Mouse (Mus musculus): Measurements from ENCODE around the gene Usp20. TPM values are rescaled to one million over a fixed set of nuclear protein-coding genes. Genes with fewer than 3 reads are reported as not detected.
A peak's percentile ranks its signal among the peaks of the same experiment; 100 is the strongest.

Usp20 gene
- total RNA-seq, 2 experiments from 2014 or later = 8.4 to 14.3 TPM

GRCm38 (mm10) chr2:31040487-31040886, 58.4 kb downstream of the Usp20 start:
- DNase-seq = no peak

GRCm38 (mm10) chr2:31041386-31041785, 59.3 kb downstream of the Usp20 start:
- no peak for DNase-seq

GRCm38 (mm10) chr2:31042881-31043280, 60.8 kb downstream of the Usp20 start:
- no peak for DNase-seq

- no peak for DNase-seq
Measured at GRCm38 (mm10) chr2:31043856-31044255, 61.8 kb downstream of the Usp20 start.

- DNase-seq = no peak
Measured at GRCm38 (mm10) chr2:31048037-31048436, 66.0 kb downstream of the Usp20 start.

GRCm38 (mm10) chr2:31052441-31052840, 70.4 kb downstream of the Usp20 start:
- DNase-seq = no peak

GRCm38 (mm10) chr2:31053426-31053825, 71.3 kb downstream of the Usp20 start:
- no peak for DNase-seq

- no peak for DNase-seq
Measured at GRCm38 (mm10) chr2:31053851-31054340, 71.8 kb downstream of the Usp20 start.

- DNase-seq = no peak
Measured at GRCm38 (mm10) chr2:31056070-31056469, 74.0 kb downstream of the Usp20 start.

- no peak for DNase-seq
Measured at GRCm38 (mm10) chr2:31057549-31058177, 75.6 kb downstream of the Usp20 start.

GRCm38 (mm10) chr2:31058443-31058842, 76.4 kb downstream of the Usp20 start:
- DNase-seq = no peak

GRCm38 (mm10) chr2:31060271-31060670, 78.2 kb downstream of the Usp20 start:
- DNase-seq = no peak

- no peak for DNase-seq
Measured at GRCm38 (mm10) chr2:31060787-31061730, 79.0 kb downstream of the Usp20 start.

- DNase-seq = no peak
Measured at GRCm38 (mm10) chr2:31061868-31062628, 80.0 kb downstream of the Usp20 start.

GRCm38 (mm10) chr2:31066019-31066789, 84.1 kb downstream of the Usp20 start:
- DNase-seq = no peak

- no peak for DNase-seq
Measured at GRCm38 (mm10) chr2:31067059-31067595, 85.0 kb downstream of the Usp20 start.

GRCm38 (mm10) chr2:31067696-31068245, 85.7 kb downstream of the Usp20 start:
- DNase-seq = no peak

- peak; percentile 38 for DNase-seq
Measured at GRCm38 (mm10) chr2:31068246-31069113, 86.4 kb downstream of the Usp20 start.

GRCm38 (mm10) chr2:31069114-31069445, 87.0 kb downstream of the Usp20 start:
- no peak for DNase-seq

GRCm38 (mm10) chr2:31069506-31069905, 87.4 kb downstream of the Usp20 start:
- no peak for DNase-seq
